Mouse (Mus musculus): ENCODE measurements around the gene Gm11232. TPM values are rescaled to one million over a fixed set of nuclear protein-coding genes. Genes with fewer than 3 reads are reported as not detected.

Gm11232 gene
- not detected for total RNA-seq (2021)
- long read RNA-seq, experiment 1, result 0 reads
- long read RNA-seq, experiment 2, result 0 reads

DNA sequence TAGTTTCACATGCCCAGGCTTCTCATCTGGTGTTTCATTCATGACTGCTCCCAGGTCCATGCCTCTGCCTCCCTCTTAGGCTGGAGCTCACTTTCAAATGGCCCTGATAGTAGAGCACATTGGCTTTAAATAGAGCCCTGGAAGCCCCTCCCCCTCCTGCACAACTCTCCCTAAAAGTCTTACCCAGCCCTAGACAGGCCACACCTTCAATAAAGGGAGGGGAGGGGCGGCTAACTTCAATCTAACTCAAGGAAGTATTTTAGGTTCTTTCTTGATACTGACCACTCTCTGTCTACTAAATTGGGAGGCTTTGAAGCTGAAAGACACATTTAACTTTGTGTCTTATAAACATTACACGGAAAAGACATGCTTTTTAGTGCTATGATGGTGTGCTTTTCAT is at the start of gene Gm11232:
Gm11232 (minus strand) TSS at position 101 of the 400 bp plus-strand sequence.
- no peak within 1 kb of the TSS for H3K4me3 ChIP-seq
- intact Hi-C loops (cut with DNase I), result no loop called here
- H3K27ac ChIP-seq, result no peak within 1 kb of the TSS
- no peak for DNase-seq (ENCODE audit: extremely low spot score in 1 of 2, low spot score in 2 of 2)
- TF ChIP-seq CTCF (IDR thresholded peaks at IDR 0.05), result no peak

DNA sequence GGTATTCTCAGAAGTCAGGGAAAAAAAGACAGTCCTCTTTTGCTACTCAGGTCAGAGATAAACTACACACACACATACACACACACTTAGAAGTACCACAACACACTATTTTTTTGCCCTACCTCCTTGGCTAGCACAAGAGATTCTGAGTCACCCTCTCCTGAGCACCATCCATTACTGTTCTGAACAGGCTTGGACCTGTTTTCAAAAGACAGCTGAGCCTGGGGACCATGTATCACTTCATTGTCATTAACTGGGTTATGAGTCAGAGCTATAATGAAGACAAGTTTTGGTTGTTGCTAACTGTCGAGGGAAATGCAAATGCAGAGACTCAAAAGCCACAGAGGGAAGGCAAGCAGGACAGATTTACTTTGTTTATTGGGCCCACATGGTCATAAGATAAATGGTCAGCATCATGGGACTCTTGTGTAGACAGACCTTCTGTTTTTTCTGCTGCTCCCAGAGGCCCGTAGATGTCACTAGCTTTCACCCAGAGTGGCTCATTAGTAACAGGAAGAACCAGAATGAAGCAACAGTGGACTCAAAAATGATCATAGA is 48.3 kb upstream of the Gm11232 start:
- Histone ChIP-seq H3K4me3 (no peak overlapping the region), H3K27ac (no peak overlapping the region)
- intact Hi-C loops (cut with DNase I), result no loop called here
- no peak for TF ChIP-seq CTCF (IDR thresholded peaks at IDR 0.05)
- DNase-seq (ENCODE audit: extremely low spot score in 1 of 2, low spot score in 2 of 2), result no peak

DNA sequence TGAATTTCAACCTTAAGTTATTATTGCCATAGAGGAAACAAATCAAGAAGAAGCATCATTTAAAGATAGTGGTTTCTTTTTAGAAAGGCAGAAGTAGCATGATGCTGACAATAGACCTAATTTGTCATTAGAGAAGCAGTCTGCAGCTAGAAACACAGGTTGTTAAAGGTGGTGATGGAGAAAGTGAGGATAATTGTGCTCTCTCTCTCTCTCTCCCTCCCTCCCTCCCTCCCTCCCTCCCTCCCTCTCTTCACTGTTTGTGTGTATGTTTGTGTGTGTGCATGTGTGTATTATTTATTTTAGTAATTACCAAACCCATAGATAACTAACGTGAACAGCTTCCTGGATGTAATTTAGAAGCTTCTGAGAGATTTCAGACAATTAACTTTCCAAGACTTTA is 7.8 kb upstream of the Gm11232 start:
- intact Hi-C loops (cut with DNase I), result no loop called here
- Histone ChIP-seq H3K27ac (no peak overlapping the region), H3K4me3 (no peak overlapping the region)
- no peak for DNase-seq (ENCODE audit: extremely low spot score in 1 of 2, low spot score in 2 of 2)
- no peak for TF ChIP-seq CTCF (IDR thresholded peaks at IDR 0.05)

DNA sequence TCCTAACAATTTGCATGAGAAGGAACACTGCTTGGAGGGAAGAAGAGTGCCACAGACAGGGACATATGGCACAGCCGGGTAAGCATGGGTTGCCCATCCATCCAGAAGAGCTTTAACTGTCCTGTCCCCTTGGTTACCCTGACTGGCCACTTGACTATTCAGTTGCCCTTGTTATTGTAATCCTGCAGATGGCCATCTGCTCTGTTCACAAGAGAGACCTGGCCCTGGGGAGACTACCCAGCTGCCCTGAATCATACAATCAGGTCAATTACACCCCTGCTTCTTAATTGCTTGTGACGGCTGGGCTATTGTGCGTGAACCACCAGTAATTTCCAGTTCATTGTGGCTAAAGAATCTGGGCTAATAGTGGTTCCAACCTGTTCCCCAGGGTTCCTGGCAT is 7.3 kb upstream of the Gm11232 start:
- no peak for TF ChIP-seq CTCF (IDR thresholded peaks at IDR 0.05)
- H3K27ac ChIP-seq, result no peak overlapping the region
- intact Hi-C loops (cut with DNase I), result no loop called here
- DNase-seq (ENCODE audit: extremely low spot score in 1 of 2, low spot score in 2 of 2), result no peak
- H3K4me3 ChIP-seq, result no peak overlapping the region

DNA sequence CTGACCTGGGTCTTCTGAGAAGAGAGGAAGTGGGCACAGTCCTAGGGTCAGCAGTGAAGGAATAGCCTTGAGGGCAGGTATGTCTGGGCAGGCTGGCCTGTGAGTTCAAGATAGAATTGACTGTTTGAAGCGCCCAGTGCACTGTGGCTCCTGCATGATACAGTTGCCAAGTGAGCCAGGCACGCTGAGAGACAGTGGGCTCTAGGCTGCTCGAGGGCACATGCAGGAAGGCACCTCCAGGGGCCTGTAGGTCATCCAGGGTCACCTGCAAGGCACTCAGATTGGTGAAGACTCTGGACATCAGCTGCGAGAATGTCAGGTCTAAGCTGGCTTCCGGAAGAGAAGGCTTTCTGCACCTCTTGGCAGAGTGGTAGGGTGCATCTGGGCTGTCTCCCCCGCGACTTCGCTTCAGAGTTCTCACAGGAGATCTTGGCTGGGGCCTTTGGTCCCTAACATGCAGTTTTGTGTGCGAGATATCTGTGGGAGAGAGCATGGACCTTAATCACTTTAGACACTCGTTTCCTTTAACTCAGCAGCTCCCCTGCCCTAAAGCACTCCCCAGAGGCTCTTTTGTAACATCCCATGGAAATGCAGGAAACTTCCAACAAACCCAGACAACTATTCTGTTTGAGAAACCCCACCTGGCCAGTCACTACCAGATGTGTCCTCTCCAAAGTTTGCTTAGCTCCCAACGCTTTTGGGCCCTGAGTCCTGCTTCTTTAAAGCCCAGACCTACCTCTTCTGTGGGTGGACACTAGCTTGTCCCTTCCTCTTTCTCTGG is 1.1 kb downstream of the Gm11232 start:
- no peak for TF ChIP-seq CTCF (IDR thresholded peaks at IDR 0.05)
- no peak for DNase-seq (ENCODE audit: extremely low spot score in 1 of 2, low spot score in 2 of 2)
- intact Hi-C loops (cut with DNase I), result no loop called here
- no peak overlapping the region for H3K4me3 ChIP-seq
- no peak overlapping the region for H3K27ac ChIP-seq

DNA sequence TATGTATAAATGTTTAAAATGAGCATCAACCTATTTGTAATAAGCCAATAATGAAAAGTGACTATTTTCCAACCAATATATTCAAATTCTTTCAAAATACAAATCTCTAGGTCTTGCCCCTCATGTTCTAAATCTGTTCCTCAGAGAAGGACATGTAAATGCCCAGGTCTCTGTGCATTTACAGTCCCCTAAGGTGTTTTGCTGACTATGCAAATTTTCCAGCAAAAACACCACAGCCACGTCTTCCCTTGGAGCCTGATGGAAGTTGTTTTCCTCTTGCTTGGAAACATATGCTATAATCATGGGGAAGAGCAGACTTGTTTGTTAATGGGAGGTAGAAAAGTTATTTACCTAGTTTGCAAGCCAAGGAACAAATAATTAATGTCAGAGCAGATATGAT is 12.0 kb downstream of the Gm11232 start:
- no peak for TF ChIP-seq CTCF (IDR thresholded peaks at IDR 0.05)
- H3K4me3 ChIP-seq, result no peak overlapping the region
- intact Hi-C loops (cut with DNase I), result no loop called here
- H3K27ac ChIP-seq, result no peak overlapping the region
- no peak for DNase-seq (ENCODE audit: extremely low spot score in 1 of 2, low spot score in 2 of 2)

DNA sequence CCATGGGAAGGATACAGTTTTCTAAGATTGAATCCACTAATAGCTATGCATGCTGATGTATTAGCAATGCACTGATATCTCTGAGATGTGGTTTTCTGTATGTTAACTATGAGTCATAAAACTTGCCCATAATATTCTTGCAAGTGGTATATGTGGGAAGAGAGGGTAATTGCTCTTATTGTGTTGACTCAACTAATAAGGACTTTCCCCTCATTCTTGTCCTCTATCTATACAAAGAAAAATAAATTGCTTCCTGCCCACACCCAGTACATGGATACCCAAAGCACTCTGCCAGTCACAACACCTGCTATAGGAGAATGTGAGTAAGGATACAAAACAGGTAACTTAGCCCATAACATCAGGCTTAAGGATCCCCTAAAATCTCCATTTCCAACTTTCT is 21.2 kb downstream of the Gm11232 start:
- DNase-seq (ENCODE audit: extremely low spot score in 1 of 2, low spot score in 2 of 2), result no peak
- TF ChIP-seq CTCF (IDR thresholded peaks at IDR 0.05), result no peak

DNA sequence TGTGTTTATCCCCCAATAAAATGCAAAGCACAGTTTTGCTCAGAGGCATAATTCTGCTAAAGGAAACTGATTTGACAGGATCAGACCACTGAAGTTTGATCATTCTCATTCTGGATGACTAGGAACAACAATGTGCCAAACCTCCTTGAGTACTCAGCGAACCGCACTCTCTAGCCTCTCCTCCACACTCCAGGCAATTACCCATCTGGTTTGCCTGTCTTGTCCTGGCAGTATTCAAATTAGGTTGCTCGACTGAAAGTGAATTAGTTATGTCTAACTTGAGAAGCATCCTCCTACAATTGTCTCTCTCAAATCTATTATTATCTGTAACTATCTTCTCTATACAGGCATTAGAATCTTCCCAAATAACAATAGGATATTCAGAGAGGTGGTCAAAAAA is 22.5 kb downstream of the Gm11232 start:
- intact Hi-C loops (cut with DNase I), result no loop called here
- no peak for DNase-seq (ENCODE audit: extremely low spot score in 1 of 2, low spot score in 2 of 2)
- no peak for TF ChIP-seq CTCF (IDR thresholded peaks at IDR 0.05)

More for the DNA sequence above, 21.2 kb downstream of the Gm11232 start:
- intact Hi-C loops (cut with DNase I), result no loop called here
- Histone ChIP-seq H3K27ac (no peak overlapping the region), H3K4me3 (no peak overlapping the region)

DNA sequence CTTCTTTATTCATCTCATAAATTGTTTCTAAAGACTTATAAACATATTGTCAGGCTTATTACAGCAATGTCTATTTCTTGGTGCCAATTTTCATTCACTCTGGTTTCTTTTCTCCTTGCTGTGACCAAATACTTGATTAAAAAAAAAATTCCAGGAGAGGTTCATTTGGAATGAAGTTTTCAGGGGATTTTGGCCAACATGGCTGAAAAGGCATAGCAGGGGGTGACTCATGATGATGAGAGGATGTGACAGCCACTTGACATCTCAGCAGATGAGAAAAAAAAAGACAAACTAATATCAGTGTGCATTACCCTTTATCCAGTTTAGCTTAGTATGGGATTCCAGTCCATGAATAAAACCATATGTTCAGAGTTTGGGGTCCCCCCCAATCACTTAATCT is 28.4 kb downstream of the Gm11232 start:
- no peak for TF ChIP-seq CTCF (IDR thresholded peaks at IDR 0.05)
- Histone ChIP-seq H3K27ac (no peak overlapping the region), H3K4me3 (no peak overlapping the region)
- intact Hi-C loops (cut with DNase I), result no loop called here
- DNase-seq (ENCODE audit: extremely low spot score in 1 of 2, low spot score in 2 of 2), result no peak

More for the DNA sequence above, 22.5 kb downstream of the Gm11232 start:
- H3K27ac ChIP-seq, result no peak overlapping the region
- no peak overlapping the region for H3K4me3 ChIP-seq

DNA sequence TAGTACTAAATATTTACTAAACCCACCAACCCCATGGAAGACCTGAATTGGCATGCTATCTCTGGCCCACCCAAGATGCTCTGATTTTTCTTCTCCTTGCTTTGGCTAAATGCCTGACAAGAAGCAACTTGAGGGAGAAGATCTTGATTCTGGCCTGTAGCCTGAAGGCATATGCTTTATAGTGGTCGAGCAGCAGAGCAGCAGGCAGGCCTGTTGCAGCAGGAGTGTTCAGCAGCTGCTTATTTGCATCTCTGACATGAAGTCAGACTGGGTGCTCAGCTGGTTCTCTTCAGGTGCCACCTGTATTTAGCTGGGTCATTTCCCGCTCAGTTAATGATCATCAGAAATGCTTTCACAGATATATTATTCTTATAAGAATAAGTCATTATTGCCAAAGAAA is 30.2 kb downstream of the Gm11232 start:
- no peak for DNase-seq (ENCODE audit: extremely low spot score in 1 of 2, low spot score in 2 of 2)
- intact Hi-C loops (cut with DNase I), result no loop called here

DNA sequence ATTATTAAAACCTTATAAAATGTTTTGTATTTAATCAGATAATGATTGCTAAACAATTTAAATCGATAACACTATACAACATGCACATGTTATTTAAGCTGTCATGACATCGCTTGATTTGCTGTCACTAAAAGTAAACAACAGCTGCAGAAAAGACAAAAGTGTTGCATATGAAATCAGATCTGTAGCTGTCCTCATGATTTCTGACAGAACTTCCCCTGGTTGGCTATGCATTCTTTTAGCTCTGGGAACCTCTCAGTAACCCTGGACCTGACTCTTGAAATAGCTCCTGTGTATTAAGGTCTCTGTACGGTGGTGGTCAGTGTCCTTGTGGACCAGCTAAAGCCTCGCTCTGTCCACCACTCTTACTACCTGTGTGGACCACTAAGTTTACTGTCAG is 30.7 kb downstream of the Gm11232 start:
- intact Hi-C loops (cut with DNase I), result no loop called here
- no peak overlapping the region for H3K27ac ChIP-seq
- no peak for DNase-seq (ENCODE audit: extremely low spot score in 1 of 2, low spot score in 2 of 2)
- TF ChIP-seq CTCF (IDR thresholded peaks at IDR 0.05), result no peak
- H3K4me3 ChIP-seq, result no peak overlapping the region

More for the DNA sequence above, 30.2 kb downstream of the Gm11232 start:
- no peak for TF ChIP-seq CTCF (IDR thresholded peaks at IDR 0.05)
- Histone ChIP-seq H3K27ac (no peak overlapping the region), H3K4me3 (no peak overlapping the region)

DNA sequence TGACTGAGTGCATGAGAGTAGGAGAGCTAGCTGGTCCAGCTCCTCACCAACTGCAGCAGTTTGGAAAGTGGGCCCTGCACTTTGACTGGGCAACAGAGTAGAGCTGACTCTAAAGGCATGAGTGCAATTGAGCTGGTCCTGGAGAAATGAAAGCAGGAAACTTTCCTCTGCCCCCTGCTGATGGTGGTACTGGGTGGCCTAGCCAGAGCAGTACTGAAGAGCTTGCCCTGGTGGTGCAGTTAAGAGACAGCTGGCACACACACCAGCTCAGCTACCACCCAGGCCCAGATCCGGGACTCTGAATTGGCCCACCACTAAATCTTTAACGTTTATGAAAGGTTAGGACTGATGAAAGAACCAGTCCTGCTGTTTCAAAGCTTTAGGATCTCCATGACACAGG is 31.9 kb downstream of the Gm11232 start:
- H3K27ac ChIP-seq, result no peak overlapping the region
- H3K4me3 ChIP-seq, result no peak overlapping the region
- intact Hi-C loops (cut with DNase I), result no loop called here
- TF ChIP-seq CTCF (IDR thresholded peaks at IDR 0.05), result no peak
- no peak for DNase-seq (ENCODE audit: extremely low spot score in 1 of 2, low spot score in 2 of 2)

All from left cerebral cortex, adult 2 months (tissue).